Mouse (Mus musculus): Measurements from ENCODE around the gene Fez1.

The Fez1 gene

GRCm38 (mm10) chr9:36833043-36833881 is 11.6 kb downstream of the Fez1 start:
- in situ Hi-C loops (cut with MboI, MseI) = no loop called here

GRCm38 (mm10) chr9:36833914-36834313 is 12.2 kb downstream of the Fez1 start:
- in situ Hi-C loops (cut with MboI, MseI) = no loop called here

GRCm38 (mm10) chr9:36846346-36846745 is 24.7 kb downstream of the Fez1 start:
- in situ Hi-C loops (cut with MboI, MseI) = no loop called here

DNA sequence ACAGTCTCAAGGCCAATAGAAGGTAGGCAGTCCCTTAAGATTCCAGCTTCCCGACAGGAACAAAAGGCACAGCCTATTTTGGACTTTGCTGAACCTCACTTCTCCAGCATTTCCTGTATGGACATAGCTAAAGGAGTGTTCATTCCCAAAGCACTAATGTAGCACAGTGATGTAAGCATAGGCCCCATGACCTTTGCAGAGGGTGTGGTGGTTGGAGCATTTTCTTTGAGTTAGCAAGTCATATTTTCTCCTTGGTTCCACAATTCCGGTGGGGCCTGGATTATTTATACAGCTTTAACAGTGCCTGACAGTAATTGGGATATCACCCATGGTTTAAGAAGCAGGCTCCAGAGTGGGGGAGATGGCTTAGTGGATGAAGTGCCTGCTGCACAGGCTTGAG is 27.0 kb downstream of the Fez1 start:
- in situ Hi-C loops (cut with MboI, MseI) = no loop called here

GRCm38 (mm10) chr9:36850091-36850490 is 28.4 kb downstream of the Fez1 start:
- in situ Hi-C loops (cut with MboI, MseI) = loop anchor here (10.0 kb wide), 1 partner anchor 1465 kb away; no protein-coding TSS in a partner anchor

GRCm38 (mm10) chr9:36852175-36852574 is 30.5 kb downstream of the Fez1 start:
- in situ Hi-C loops (cut with MboI, MseI) = loop anchor here (10.0 kb wide), 1 partner anchor 1467 kb away; no protein-coding TSS in a partner anchor

- in situ Hi-C loops (cut with MboI, MseI) = loop anchor here (10.0 kb wide), 1 partner anchor 1472 kb away; no protein-coding TSS in a partner anchor
Measured at GRCm38 (mm10) chr9:36856351-36856750, 34.7 kb downstream of the Fez1 start.

GRCm38 (mm10) chr9:36857476-36858117 is 35.9 kb downstream of the Fez1 start:
- in situ Hi-C loops (cut with MboI, MseI) = loop anchor here (10.0 kb wide), 1 partner anchor 1473 kb away; no protein-coding TSS in a partner anchor

DNA sequence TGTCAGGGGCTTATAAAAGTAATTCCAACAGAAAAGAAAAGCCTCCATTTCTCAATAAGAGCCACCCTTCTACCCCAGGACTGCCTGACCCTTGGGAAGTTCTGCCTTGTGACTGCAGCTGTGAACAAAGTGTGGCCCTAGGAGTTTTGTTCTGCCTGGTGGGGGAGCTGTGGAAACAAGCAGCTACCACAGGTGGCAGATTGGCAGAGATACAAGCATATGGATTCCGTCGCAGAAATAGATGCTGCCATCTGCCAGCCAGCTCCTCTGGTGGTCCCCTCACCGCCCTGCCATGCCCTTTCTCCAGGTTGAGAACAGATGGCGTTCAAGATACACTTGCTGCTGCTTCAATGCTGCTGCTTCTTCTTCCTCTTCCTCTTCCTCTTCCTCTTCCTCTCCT is 37.0 kb downstream of the Fez1 start:
- in situ Hi-C loops (cut with MboI, MseI) = loop anchor here (10.0 kb wide), 1 partner anchor 1474 kb away; no protein-coding TSS in a partner anchor

DNA sequence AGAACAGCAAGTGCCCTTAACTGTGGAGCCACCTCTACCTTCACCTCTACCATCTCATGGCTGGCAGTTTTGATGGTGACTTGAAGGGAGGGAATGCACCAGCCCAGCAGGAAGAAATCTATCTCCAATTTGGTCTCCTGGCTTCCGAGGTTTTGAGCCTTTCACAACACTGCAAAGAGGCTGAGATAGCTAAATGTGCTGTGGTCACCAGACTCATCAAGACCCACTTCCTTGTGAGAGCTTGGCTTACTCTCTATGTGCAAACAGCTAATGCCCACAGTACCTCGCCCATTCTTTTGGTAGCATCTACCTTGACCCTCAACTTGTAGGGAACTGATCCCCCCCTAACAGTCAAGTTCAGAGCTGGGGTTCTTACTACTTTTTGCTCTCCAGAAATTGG is 40.9 kb downstream of the Fez1 start:
- in situ Hi-C loops (cut with MboI, MseI) = no loop called here

- in situ Hi-C loops (cut with MboI, MseI) = no loop called here
Measured at GRCm38 (mm10) chr9:36863694-36864093, 42.0 kb downstream of the Fez1 start.

DNA sequence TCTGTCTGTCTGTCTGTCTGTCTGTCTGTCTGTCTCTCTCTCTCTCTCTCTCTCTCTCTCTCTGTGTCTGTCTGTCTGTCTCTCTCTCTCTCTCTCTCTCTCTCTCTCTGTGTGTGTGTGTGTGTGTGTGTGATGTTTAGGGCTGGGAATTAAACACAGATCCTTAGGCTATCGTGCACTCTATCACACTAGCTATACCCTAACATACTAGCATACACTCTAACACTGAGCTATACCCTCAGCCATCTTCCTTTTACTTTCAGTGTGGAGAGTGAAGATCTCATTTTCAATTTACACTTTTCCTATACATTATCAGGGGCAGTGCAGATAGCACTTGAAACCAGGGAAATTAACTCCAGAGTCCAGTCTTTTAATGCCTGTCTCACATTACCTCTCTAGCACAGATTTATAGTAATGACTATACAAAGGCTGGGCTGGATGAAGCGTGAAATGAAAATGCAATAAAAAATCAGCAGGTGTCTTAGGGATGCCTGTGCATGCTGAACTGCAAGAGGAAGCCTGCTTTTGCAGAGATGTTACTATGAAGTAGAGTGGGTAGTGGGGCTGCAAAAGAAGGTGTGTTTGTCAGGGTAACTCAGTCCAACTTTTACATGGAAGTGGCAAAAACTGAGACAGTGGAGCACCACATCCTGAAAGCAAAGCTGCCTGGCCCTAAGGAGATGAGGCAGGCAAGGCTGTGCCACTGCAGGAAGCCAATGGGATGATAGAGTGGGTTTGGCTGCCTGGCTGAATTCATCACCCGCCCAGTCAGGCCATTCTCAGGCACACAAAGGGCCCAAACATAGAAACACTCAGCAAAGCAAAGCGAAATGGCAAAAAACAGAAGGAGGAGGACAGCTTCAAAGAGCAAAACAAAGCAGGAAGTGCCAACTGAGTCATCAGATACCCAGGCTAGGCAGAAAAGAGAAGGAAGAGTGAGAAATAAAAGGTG is 43.5 kb downstream of the Fez1 start:
- in situ Hi-C loops (cut with MboI, MseI) = no loop called here

- in situ Hi-C loops (cut with MboI, MseI) = no loop called here
Measured at GRCm38 (mm10) chr9:36868662-36869061, 47.0 kb downstream of the Fez1 start.

- in situ Hi-C loops (cut with MboI, MseI) = no loop called here
Measured at GRCm38 (mm10) chr9:36870263-36870662, 48.6 kb downstream of the Fez1 start.

DNA sequence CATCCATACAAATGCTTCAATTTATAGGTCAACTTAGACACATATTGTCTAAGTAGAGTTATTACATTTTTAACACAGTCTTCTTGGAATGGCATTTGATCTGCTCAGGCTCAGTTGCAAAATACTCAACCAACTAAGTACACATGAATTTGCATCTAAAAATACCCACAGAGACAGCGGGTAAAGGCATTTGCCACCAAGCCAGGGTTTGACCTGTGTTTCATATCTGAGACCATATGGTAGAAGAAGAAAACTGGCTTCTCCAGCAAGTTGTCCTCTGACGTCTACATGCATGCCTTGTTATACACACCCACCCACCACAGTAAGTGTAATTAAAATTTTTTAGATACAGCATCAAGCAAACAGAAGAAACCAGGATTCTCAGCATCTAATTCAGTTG is 52.1 kb downstream of the Fez1 start:
- in situ Hi-C loops (cut with MboI, MseI) = no loop called here

DNA sequence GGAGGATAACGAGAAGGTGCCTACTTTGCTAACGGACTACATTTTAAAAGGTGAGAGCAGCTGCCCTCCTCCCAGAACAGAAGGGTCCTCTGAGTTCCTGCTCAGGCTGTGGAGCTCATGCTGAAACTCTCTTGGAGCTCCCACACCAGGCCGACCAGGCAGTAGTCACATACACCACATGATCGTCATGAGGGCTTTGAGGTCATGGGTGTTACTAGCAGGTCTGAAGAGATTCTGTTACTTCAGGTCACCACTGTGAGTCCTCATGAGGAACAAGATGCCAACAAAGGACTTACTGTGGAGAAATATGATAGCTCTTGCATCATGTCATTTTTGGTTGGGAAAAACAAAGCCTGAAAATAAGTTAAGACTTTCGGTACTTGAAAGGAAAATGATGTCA is 54.6 kb downstream of the Fez1 start:
- in situ Hi-C loops (cut with MboI, MseI) = no loop called here

DNA sequence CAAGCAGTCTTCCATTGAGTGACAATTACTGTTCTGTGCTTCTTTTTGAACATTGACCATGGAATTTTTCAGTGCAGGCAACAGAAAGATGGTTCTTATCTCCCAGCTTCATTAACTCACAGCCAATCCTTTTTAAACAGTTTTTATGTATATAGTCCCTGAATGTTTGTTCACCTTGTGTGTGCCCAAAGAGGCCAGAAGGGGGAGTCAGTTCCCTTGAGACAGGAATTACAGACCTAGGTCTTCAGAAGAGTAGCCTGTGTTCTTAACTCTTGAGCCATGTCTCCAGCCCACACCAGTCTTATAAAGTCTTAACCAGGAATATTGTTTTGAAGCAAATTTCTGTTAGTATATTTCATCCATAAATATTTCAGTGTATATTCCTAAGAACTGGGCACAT is 55.1 kb downstream of the Fez1 start:
- in situ Hi-C loops (cut with MboI, MseI) = no loop called here

DNA sequence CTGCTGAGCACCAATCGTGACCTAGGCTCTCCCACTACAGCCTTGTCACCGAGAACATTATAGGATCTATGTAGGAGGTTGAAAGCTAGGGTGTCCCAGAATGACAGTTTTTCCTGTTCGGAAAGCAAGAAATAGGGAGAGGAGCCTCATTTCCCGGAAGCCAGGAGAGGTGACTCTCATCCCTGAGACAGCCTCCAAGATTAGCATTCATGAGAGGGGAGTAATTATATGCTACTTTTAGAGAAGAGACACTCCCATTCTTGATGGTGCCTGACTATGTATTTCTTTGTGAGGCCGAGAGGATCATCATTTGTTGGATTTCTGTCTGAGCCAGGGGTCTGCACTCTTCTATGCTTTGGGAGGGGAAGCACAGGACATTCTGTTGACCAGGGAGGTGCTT is 60.0 kb downstream of the Fez1 start:
- in situ Hi-C loops (cut with MboI, MseI) = no loop called here

DNA sequence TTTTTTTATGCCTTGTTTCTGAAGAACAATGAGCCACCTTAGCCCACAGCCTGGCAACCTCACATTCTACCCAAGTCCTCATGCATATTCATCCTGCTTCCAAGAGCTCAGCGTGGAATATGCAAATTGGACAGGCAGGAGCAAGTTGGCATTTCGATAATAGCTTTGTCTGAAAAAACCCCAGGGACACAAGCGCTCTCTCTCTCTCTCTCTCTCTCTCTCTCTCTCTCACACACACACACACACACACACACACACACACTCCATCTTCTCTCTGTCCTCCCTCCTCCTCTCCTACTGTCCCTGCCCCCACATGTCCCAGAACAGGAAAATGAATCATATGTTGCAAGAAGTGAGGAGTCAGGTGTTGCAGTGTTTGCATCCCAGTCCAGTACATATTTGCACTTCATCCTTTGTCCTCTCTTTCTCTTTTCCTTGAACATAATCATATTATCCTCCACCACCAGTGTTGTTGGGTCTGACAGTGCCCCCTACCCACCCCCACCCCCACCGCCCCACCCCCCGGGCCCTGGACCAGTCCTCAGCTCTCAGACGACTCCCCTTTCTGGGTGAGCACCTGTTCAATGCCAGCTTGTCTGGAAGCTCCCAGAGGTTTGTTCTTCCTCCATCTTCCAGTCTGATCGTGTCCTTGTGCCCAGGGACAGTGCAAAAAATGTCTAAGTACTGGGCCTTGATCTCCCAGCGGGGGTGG is 60.5 kb downstream of the Fez1 start:
- in situ Hi-C loops (cut with MboI, MseI) = no loop called here

GRCm38 (mm10) chr9:36883569-36883968 is 61.9 kb downstream of the Fez1 start:
- in situ Hi-C loops (cut with MboI, MseI) = no loop called here

GRCm38 (mm10) chr9:36885237-36885636 is 63.6 kb downstream of the Fez1 start:
- in situ Hi-C loops (cut with MboI, MseI) = no loop called here
